Mouse (Mus musculus) mesoderm, embryonic 11.5 days (tissue): ENCODE results near the gene Hspb1.

Experiments
- DNase-seq: peaks from one replicate; pipeline ENCODE4 v3.0.0-alpha.2; 2012; ENCODE audit warnings: low read depth, low spot score

Hspb1 gene

DNA sequence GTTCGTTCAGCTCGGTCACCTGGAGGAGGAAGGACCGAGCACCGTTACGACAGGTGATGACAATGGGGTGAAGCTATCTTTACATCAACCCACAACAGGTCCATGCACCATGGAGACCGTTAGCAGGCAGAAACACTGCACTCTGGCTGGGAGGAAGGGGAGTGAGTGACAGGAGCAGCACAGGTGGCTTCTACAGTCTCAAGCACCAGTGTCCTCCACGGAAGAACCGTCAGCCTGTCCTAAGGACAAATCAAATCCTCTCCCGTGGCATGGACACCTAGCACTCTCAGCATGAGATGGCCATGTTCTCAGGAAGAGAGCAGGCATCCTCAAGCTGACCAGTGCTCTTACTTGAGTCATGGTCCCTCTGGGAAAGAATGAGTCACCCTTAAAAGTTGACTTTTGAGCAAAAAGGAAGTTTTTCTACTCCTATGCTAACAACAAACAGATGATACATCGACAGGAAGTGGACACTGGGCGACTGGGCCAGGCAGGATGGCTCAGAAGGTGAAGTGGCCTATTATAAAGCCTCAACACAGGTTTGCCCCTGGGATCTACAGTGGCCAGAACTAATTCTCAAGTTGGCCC is 24.0 kb downstream of the Hspb1 start:
- DNase-seq = no peak

DNA sequence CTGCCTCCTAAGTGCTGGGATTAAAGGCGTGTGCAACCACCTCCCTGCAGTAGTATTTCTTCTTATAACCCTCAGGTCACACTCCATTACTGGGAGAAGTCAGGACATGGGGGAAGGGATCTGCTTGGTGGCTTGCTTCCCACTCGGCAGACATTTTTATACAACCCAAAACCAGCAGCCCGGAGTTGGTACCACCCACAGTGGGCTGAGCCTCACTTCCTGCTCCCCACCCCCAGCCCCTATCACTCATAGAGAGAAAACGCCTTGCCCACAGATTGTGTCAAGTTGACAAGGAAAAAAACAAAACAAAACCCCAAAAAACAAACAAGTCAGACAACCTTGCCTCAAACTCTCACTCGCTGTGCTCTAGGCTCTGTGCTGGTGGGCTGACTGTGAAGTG is 25.5 kb downstream of the Hspb1 start:
- no peak for DNase-seq

DNA sequence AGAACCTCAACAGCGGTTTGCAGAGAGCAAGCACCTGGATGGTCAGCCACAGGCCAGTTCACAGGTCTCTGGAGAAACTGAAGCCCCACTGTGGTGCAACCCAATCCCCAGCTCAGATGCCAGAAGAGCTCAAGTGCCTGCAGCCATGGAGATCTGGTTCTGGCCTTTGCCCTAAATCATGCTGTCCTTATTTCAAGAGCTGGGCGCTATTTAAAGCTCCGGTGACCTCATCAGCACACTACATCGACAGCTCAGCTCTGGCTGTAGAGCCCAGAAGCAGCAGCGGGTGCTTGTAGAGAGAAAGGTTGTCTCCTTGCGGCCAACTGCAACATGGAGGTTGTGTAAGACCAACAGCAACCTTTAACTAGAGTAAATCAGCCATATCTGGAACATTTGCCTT is 26.4 kb downstream of the Hspb1 start:
- no peak for DNase-seq

DNA sequence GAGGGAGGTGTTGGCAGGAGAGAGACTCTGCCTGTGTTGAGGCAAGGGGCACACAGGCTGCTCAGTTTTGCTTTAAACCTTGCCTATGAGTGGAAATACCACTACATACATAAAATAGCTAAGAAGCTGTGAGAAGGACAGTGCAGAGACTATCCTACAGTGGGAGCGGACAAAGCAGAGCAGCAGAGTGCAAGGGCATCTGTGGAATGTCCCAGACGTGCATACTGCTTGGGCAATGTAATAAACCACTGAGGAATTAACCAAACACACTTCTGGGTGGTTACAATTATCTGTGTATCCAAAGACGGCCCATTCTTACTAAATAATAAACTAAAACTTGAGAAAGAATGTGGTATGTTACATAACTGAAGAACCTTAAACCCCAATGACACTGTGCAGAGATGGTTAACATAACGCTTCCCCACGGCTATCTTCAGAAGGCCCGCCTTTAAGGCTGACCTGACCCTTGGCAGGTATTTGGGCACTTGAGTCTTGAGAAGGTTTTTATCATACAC is 28.4 kb downstream of the Hspb1 start:
- DNase-seq = no peak

DNA sequence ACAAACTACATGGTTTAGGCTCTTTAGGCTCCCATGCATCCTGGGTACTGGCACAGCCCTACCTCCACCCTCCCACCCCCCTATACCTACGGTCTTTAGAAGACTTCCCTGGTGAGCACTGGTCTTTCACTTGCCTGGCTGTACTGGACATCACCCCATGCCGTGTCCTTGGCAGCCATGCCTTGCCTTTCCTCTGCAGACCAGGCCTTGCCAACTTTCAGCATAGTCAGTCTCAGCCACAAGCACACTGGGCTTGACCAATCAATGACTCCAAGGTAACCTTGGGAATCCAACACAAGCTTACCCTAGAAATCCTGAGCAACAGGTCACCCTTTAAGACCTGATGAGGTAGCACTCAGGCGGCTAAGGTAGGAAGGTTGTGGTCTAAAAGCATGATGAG is 28.9 kb downstream of the Hspb1 start:
- no peak for DNase-seq

DNA sequence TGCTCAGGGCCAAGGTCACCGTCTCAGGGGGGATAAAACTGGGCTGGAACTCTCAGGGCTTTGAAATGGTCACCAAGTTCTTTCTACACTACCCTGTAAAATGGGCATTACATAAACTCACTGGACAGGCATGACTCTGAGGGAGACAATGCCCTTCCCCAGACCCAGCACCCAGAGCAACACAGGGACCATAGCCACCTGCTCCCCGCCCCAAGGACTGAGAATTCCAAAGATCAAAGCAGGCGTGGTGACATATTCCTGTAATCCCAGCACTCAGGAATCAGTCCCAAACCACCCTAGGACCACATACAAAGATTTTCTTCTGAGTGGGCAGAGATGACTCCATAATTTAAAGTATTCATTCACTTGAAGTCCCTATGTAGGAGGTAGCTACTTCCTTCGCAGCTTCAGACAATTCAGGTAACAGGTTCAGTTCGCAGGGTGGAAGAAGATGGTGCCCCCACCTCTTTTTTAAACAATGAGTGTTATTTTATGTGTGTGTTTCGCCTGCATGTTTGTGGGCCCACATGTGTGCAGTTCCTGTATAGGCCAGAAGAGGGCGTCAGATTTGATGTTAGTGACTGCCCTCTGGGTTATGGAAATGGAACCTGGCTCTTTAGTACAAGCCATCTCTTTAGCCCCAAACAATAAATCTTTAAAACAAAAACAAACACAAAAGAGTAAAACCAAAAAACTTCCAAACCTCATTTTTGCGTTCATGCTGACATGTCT is 29.8 kb downstream of the Hspb1 start:
- no peak for DNase-seq

DNA sequence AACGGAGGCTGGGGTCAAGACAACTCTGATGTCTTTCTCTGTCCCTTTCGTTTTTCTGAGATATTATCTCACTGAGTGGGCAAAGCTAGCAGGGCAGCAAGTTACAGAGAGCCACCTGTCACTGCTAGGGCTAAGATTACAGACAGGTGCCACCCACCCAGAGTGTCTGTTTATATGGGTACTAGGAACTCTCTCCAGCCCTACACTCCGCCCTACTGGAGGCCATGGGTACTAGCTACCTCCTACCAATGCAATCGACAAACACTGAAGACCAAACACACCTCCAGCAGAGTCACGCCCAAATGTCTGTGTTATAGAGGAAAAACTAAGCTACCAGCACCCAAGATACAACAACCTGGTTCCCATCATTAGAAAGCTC is 30.3 kb downstream of the Hspb1 start:
- no peak for DNase-seq

DNA sequence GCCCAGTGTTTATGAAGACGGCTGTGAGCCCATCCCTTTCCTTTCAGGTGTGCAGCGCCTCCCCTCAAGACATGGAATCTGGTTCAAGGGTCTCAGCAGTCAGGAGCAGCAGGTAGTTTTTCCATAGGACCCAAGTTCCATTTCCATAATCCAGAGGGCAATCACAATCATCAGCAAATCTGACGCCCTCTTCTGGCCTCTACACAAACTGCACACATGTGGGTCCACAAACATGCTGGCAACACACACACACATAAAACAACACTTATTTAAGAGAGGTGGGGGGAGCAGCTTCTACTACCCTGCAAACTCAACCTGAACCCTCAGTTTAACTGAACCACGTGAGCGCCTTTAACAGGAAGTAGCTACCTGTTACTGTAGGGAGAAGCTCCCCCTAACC is 30.9 kb downstream of the Hspb1 start:
- DNase-seq = no peak

DNA sequence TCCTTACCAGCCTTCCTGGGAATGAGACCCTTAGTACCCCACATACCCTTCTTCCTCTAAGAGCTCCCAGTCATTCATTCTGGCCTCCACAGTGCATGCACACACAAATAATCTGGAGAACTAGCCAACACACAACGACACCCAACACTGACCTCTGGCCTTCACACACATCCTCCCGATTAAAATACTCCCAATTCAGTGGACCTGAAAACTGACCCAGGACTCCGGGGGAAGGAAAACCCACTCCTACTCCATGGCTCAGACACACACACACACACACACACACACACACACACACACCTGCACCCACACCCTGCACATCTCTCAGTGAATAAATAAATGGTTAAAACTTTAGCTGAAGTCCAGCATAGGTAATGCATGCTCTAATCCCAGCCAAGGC is 32.2 kb downstream of the Hspb1 start:
- no peak for DNase-seq

DNA sequence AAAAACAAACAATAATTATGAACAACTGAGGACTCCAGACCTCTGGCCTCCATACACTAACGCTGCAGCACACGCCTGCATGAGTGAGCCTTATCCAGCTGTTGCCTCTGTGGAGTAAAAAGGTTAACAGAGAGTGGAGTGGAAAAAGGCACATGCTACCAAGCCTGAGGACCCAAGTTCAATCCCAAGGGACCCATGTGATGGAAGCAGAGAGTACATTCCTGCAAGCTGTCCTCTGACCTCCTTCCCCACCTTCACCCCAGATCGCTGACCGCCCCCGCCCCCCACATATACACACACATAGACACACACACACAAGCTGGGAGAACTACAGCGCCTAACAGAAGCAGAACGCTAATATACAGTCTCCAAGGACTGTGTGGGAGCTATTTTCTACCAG is 36.2 kb downstream of the Hspb1 start:
- no peak for DNase-seq

DNA sequence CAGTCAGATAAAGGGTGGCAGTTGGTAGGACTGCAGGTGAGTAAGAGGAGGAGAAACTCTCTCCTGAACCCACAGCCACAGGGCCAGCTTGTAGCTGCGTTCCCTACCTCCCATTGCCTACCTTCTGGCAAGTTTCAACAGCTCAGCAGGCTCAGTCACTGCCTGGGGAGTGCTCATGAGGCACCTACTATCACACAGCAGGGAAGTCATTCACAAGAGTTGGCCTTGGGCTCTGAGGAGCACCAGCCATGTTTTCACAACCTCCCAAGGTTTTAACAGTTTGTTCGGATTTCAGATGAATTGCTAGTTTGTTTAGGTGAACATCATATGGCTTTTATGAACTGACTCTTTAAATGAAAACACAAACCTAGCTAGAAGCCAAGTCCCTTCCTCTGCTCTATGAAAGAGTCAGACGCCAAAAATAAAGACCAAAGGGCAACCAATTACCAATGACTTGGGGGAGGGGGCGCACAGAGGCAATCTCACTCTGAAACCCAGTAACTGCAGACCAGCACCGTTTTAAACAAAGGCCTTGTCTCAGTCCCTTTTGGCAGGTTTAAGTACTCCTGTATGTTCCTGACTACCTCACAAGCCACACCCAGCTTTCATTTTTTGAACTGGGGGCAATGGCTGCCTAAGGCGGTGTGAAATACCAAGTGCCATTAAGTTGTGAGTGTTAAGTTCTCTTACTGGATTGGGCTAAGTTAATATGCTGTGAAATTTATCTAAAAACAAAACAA is 42.1 kb downstream of the Hspb1 start:
- no peak for DNase-seq

DNA sequence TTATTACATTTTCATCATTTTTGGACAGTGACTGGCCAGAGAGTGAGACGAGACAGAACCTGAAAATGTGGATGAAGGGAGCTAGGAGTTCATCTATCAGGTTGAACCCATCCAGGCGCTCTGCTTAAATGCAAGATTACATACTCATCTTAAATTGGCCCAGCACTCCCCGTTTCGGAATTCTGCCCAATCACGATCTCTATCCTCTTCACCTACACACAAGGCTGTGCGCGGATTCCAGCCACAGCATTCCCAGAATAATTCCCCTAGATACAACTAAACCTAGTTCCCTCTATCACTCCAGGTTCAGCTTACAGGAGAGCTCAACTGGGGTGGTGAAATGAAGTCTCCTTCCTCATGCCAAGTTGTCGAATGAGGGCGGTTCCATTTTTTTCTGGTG is 43.8 kb downstream of the Hspb1 start:
- no peak for DNase-seq

DNA sequence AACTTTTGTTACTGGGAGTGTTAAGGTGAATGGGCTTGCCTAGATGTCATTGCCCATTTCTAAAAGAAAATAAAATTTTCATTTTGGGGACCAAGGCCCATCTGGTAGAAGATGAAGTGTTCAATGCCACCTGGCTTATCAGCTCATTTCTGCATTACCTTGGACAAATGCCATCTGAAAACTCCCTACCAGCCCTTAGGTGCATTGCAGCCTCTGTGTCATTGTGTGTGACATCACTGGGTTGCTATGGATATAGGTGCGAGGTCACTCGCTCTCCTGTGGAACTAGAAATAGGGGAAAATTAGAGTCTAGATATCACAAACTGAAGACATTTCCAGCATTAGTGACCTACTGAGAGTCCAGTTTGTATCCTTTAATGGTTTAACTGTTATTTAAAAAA is 44.6 kb downstream of the Hspb1 start:
- DNase-seq = peak; percentile 34

DNA sequence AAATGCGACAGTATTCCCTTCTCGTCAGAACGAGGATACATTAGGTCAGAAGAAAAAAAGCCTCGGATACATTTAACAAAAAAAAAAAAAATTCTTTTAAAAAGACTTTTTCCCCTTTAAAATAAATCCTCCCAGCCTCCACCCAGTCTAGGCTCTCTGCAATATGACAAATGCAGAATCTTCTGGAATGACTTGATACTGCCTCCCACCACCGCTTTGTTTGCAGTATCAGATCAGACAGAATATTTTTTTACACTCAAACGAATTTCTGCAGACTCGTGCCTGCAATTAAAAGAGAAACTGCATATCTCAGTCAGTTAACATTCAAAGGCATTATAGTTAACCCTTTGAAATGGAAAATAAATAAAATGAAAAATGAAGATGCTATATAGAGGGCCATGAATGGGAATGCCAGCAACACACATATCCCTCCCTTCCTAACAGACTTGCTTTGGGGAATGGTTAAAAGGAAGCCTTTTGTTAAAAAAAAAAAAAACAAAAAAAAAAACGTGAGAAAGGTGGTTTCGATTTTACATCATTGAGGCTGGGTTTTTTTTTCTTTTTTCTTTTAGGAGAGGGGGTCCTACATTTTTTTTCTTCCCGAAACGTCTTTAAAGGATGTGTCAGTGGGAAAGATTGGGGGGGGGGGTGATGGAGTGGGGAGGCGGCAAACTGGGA is 45.6 kb downstream of the Hspb1 start:
- no peak for DNase-seq

DNA sequence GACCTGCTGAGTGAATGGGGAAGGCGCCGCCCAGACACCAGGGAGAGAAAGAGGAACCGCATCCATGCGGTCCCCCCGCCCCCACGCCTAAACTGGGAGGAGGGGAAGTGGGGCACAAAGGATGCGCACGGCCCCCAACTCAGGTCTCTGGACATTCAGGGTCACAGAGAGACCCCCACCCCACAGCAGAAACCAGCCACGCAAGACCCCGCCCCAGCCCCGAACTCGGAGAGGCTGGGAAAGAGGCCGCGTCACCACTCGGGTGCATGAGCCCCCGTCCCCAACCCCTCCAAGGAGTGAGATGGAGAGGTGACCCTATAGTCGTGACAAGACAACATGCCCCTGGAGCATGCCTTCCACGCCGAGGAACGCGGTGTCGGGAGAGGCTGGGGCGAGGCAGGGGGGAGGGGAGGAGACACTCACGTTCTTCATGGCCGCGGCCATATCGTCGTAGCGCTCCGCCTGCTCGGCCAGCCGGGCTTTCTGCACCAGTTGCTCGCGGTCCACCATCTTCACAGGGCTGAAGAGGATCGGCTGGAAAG is 46.3 kb downstream of the Hspb1 start:
- DNase-seq = peak; percentile 81

DNA sequence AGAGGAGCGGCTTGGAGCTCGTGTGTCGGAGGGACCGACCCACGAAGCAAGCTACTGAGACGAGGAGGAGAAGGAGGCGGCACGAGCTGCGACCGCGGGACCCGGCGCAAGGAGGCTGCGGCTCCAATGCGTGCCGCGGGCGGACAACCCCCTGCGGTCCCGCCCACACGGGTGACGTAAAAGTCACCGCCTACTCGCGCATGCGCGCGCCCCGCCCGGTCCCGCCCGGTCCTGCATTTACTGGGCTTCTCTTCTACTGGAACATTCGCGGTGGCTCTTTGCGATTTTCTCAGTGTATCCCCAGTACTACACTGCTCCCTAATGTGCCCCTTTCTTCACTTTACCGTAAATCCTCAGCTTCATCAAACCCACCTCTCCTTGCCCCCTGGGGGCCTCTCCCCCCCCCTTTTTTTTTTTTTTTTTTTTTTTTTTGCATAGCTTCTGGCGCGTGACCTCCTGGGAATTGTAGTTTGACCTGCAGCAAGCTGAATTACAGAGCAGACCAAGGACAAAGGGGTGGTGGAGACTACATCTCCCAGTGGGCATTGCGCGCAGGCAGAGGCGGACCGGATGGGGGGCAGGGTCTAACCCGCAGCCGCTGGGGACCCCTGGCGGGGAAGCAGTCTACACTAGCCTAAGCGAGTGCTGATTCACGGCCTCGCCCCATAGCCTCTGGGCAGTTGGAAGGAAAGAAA is 46.9 kb downstream of the Hspb1 start, which contains the start of gene Ywhag:
Gene Ywhag, minus strand, starts transcription at position 136 of the 695 bp plus-strand sequence.
- peak; percentile 98 for DNase-seq

DNA sequence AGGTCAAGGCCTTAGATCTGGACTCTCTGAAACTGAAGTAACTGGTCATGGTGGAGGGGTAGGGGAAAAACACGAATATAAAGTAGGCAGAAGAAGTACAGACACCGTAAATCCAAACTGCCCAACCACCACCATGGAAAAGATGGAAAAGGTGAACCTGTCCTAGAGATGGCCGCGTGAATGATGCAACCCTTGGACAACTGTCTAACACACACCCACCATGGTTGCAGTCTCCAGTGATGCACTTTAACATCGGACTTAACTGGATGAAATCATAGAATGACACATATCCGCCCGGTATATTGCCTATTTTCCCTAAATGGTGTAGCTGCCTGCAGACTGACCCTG is 47.4 kb downstream of the Hspb1 start:
- DNase-seq = no peak

DNA sequence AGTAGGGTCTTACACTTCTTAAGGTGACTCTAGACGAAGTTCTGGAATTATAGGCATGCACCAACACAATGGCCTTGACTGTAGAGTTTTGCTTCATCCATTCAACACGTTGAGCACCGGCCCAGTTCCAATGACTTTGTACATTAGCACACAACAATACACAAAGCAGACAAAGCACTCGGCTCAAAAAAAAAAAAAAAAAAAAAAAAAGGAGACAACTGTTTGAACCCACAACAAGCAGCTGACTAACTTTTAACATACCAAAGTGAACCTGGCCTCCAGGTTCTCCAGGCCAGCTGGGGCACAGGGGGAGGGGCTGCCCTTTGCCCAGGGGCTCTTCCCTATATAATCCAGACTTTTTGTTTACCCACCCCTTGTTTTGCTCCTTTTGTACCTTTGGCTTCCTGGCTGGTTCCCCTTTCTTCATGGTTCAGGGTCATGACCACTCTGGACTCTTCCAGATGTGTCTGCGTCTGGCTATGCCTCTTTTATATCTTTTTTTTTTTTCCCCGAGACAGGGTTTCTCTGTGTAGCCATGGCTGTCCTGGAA is 48.0 kb downstream of the Hspb1 start:
- DNase-seq = no peak
